Mouse (Mus musculus) MEL (cell line): ENCODE results near the gene Zdhhc17.

ENCODE experiments used
- CTCF ChIP-seq, 3 experiments: IDR thresholded peaks in 2 of 3; conservative IDR thresholded peaks in 1 of 3; 2 replicates each; pipeline ENCODE4 v1.5.1; 2011 to 2012; ENCODE audit warnings: low read length in 3 of 3, low read depth in 2 of 3, mild to moderate bottlenecking in 2 of 3, improper control_type of control experiment in 1 of 3, inconsistent platforms in 1 of 3, mixed read lengths in 1 of 3, moderate library complexity in 1 of 3; ENCODE audit not compliant: control insufficient read depth in 1 of 3, insufficient read depth in 1 of 3, poor library complexity in 1 of 3, severe bottlenecking in 1 of 3
- EP300 ChIP-seq, 2 experiments: IDR thresholded peaks; 2 replicates each; pipeline ENCODE4 v1.6.1; 2011; ENCODE audit warnings: improper control_type of control experiment in 2 of 2, low read length in 2 of 2, low read depth in 1 of 2, mild to moderate bottlenecking in 1 of 2
- HCFC1 ChIP-seq: IDR thresholded peaks from 2 replicates; pipeline ENCODE4 v1.6.1; 2012; ENCODE audit warnings: low read depth, mild to moderate bottlenecking, inconsistent platforms, low read length, improper control_type of control experiment, moderate library complexity
- MAFK ChIP-seq: IDR thresholded peaks from 2 replicates; pipeline ENCODE4 v1.6.1; 2011; ENCODE audit warnings: low read depth, mild to moderate bottlenecking, low read length, improper control_type of control experiment, borderline replicate concordance
- MAX ChIP-seq: IDR thresholded peaks from 2 replicates; pipeline ENCODE4 v1.6.1; 2011; ENCODE audit warnings: low read length, improper control_type of control experiment
- NELFE ChIP-seq: IDR thresholded peaks from 2 replicates; pipeline ENCODE4 v1.6.1; 2011; ENCODE audit warnings: low read depth, low read length, improper control_type of control experiment

GRCm38 (mm10) chr10:110941968-110942367, 68.0 kb downstream of the Zdhhc17 start:
- no peak for TF ChIP-seq CTCF (IDR thresholded peaks at IDR 0.05 in 2 of 3, conservative IDR thresholded peaks at IDR 0.05 in 1 of 3; ENCODE audit: control insufficient read depth in 1 of 3, insufficient read depth in 1 of 3, low read depth in 2 of 3, low read length in 3 of 3, poor library complexity in 1 of 3, severe bottlenecking in 1 of 3)
- TF ChIP-seq NELFE = no peak
- TF ChIP-seq EP300 (IDR thresholded peaks at IDR 0.05; ENCODE audit: low read depth in 1 of 2, low read length in 2 of 2) = no peak
- no peak for TF ChIP-seq MAFK
- TF ChIP-seq HCFC1 = no peak
- no peak for TF ChIP-seq MAX
